Comparison of ENCODE assay signal across 12 mouse cellular contexts in genomic region chr6:52965340-52965739, GRCm38 (mm10).
DNase-seq lines count a peak whose midpoint lies in the region; ATAC-seq lines count a peak whose summit lies in the region.
"Had no signal": no experiment of that assay in that cellular context is flagged by ENCODE, and none has a peak within 500 bp of the region (broad histone marks: within the 10 kb centered on the region; RNA-seq: fewer than 3 reads in every experiment).

No protein-coding gene starts in this region.

- peak overlapping the region; percentile 85 for H3K27ac ChIP-seq in heart, embryonic 12.5 days (ENCODE audit: poor library complexity, severe bottlenecking)
- peak overlapping the region; percentile 92 to 94 for H3K27ac ChIP-seq in heart, embryonic 14.5 days (replicated peaks in 1 of 2; ENCODE audit: control insufficient read depth in 1 of 2, insufficient read depth in 1 of 2, low read depth in 2 of 2, low read length in 2 of 2)
- H3K27ac ChIP-seq: forebrain, embryonic 12.5 days; neural tube, embryonic 15.5 days had no signal

- no peak overlapping the region for H3K4me3 ChIP-seq in heart, embryonic 12.5 days
- H3K4me3 ChIP-seq in heart, embryonic 14.5 days (ENCODE audit: control insufficient read depth in 1 of 2, insufficient read depth in 1 of 2, low read depth in 1 of 2, low read length in 2 of 2), result no peak overlapping the region
- peak overlapping the region; percentile 65 for H3K4me3 ChIP-seq in megakaryocyte, embryonic 14.5 days (replicated peaks)
- H3K4me3 ChIP-seq: forebrain, embryonic 12.5 days; neural tube, embryonic 15.5 days; stomach, embryonic 15.5 days had no signal

- 40% methylated on average over 7 of the region's 7 CpGs for WGBS in heart, embryonic 12.5 days
- WGBS in heart, embryonic 14.5 days, result 36% methylated on average over 7 of the region's 7 CpGs

- DNase-seq in heart, postnatal 36 days, result no peak
- DNase-seq in CD4-positive, CD25-positive, alpha-beta regulatory T cell, adult 2 months (ENCODE audit: low read depth, low spot score), result peak; percentile 64
- DNase-seq in urinary bladder, adult 2 months (ENCODE audit: low spot score), result no peak
- DNase-seq in retina, embryonic 14.5 days (ENCODE audit: low spot score), result no peak
- no peak for DNase-seq in right cerebral cortex, postnatal 25 days

- peaks cover 75% of the 10 kb centered on the region for H3K4me1 ChIP-seq in heart, embryonic 12.5 days (replicated peaks)
- H3K4me1 ChIP-seq in heart, embryonic 14.5 days (ENCODE audit: control insufficient read depth in 2 of 2, insufficient read depth in 2 of 2, low read length in 2 of 2), result peaks cover 37 to 66% of the 10 kb centered on the region in 2 experiments
- peaks cover 19% of the 10 kb centered on the region for H3K4me1 ChIP-seq in megakaryocyte, embryonic 14.5 days

- H3K36me3 ChIP-seq in heart, embryonic 12.5 days, result no peaks in the 10 kb centered on the region
- no peaks in the 10 kb centered on the region for H3K36me3 ChIP-seq in heart, embryonic 14.5 days (ENCODE audit: control insufficient read depth, insufficient read depth, low read length)
- no peaks in the 10 kb centered on the region for H3K36me3 ChIP-seq in megakaryocyte, embryonic 14.5 days (replicated peaks; ENCODE audit: low read length)
- H3K36me3 ChIP-seq: forebrain, embryonic 12.5 days; neural tube, embryonic 15.5 days; stomach, embryonic 15.5 days had no signal

- intact Hi-C loops in heart, postnatal 36 days (cut with DNase I), result loop anchor here (5.0 kb wide), 1 partner anchor 708 kb away; no protein-coding TSS in a partner anchor

- ATAC-seq in heart, embryonic 12.5 days (ENCODE audit: insufficient number of reproducible peaks, low FRiP score), result no peak
- ATAC-seq in heart, embryonic 14.5 days (ENCODE audit: insufficient number of reproducible peaks, insufficient read depth, low FRiP score, low read depth), result no peak
- ATAC-seq: lung, postnatal 0 days had no signal

- peak overlapping the region; percentile 30; the same call in 1 of the 2 replicates for H3K4me2 ChIP-seq in heart, embryonic 12.5 days
- H3K4me2 ChIP-seq in heart, embryonic 14.5 days (ENCODE audit: low read length), result peak overlapping the region; percentile 36
- H3K4me2 ChIP-seq: forebrain, embryonic 12.5 days; neural tube, embryonic 15.5 days; stomach, embryonic 15.5 days had no signal

- peak overlapping the region; percentile 52 for H3K9ac ChIP-seq in heart, embryonic 12.5 days
- H3K9ac ChIP-seq in heart, embryonic 14.5 days (ENCODE audit: low read length), result peak overlapping the region; percentile 55
- H3K9ac ChIP-seq: forebrain, embryonic 12.5 days; neural tube, embryonic 15.5 days; stomach, embryonic 15.5 days had no signal

- H3K9me3 ChIP-seq in heart, embryonic 12.5 days (replicated peaks), result no peaks in the 10 kb centered on the region
- H3K9me3 ChIP-seq in heart, embryonic 14.5 days (ENCODE audit: control insufficient read depth, low read length), result no peaks in the 10 kb centered on the region
- H3K9me3 ChIP-seq in megakaryocyte, embryonic 14.5 days, result no peaks in the 10 kb centered on the region
- H3K9me3 ChIP-seq: forebrain, embryonic 12.5 days; neural tube, embryonic 15.5 days; stomach, embryonic 15.5 days had no signal

- no peaks in the 10 kb centered on the region for H3K27me3 ChIP-seq in heart, embryonic 12.5 days (replicated peaks)
- no peaks in the 10 kb centered on the region for H3K27me3 ChIP-seq in heart, embryonic 14.5 days (ENCODE audit: control insufficient read depth, insufficient read depth, low read length)
- H3K27me3 ChIP-seq in megakaryocyte, embryonic 14.5 days (replicated peaks), result peaks cover 16% of the 10 kb centered on the region
- H3K27me3 ChIP-seq: forebrain, embryonic 12.5 days; neural tube, embryonic 15.5 days; stomach, embryonic 15.5 days had no signal
